Mouse (Mus musculus): ENCODE measurements around the gene Plagl2.

- no peak for TF ChIP-seq CTCF (IDR thresholded peaks at IDR 0.05; ENCODE audit: low read depth, low read length)
- no peak for TF ChIP-seq POLR2A (IDR thresholded peaks at IDR 0.05; ENCODE audit: insufficient read depth, low read length)
These were observed 18.7 kb downstream of the Plagl2 start for GRCm38 (mm10) chr2:153222566-153222965.
